Mouse (Mus musculus): ENCODE measurements at regions not wholly inside any gene's neighbourhood (a gene's known extent, or its start where the extent isn't known, plus 50 kb on each side); places are given as distances from the start of the nearest gene placed in this dataset.
"Not testable (repeated sequence)": the region's sequence is repeated elsewhere in the genome, so short reads cannot be mapped to it uniquely, and the experiment has no call there.

DNA sequence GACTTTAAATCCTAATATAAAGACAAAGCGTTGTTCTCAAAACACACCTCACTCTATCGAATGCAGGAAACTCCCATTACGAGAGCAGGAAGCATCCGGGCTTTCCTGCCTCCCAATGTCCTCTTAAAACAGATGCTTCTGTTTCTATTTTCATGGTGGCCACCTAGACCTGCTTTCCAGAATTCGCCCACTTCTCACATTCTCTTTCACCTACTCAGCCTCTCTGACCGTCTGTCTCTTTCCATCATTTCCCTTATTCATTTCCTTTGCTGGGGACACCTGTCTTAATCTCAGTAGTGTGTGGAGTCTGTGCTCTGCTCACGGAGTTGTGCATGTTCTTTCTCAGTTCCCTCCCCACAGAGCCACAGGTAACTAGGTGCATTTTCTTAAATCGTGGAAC lies 240.3 kb downstream of the Fam198b start:
- H3K27ac ChIP-seq (ENCODE audit: insufficient read depth, low read depth, low read length), result no peak overlapping the region
- H3K4me3 ChIP-seq (ENCODE audit: low read depth, low read length), result no peak overlapping the region
- no peaks in the 10 kb centered on the region for H3K36me3 ChIP-seq (ENCODE audit: control insufficient read depth, insufficient read depth, low read length)
- 78% methylated on average over 8 of the region's 8 CpGs for WGBS
- no peaks in the 10 kb centered on the region for H3K27me3 ChIP-seq (ENCODE audit: control insufficient read depth, insufficient read depth, low read length)
- no peak for TF ChIP-seq POLR2A (IDR thresholded peaks at IDR 0.05; ENCODE audit: low read depth, low read length)
- H3K4me1 ChIP-seq (ENCODE audit: control insufficient read depth, insufficient read depth, insufficient read length, low read length), result no peaks in the 10 kb centered on the region

DNA sequence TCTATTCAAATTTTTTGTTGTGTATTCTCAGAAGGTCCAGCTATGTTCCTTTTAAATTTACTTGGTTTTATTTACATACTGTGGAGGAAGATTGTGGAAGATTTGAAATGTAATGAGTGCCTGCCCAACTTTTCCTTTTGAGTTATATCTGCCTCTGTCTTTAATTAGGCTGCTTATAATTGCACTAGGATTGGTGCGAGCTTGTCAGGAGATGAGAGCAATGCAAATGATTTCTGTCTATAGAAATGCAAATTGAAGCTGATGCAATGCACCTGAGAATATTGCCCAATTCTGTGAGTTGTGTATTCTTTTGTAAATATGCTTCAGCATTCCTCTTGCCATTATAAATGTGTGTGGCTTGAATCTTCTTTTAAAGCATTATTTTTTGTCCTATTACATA lies 257.4 kb downstream of the Fam198b start:
- H3K36me3 ChIP-seq (ENCODE audit: control insufficient read depth, insufficient read depth, low read length), result no peaks in the 10 kb centered on the region
- WGBS, result 72% methylated on average over 1 of the region's 1 CpGs
- H3K27me3 ChIP-seq (ENCODE audit: control insufficient read depth, insufficient read depth, low read length), result no peaks in the 10 kb centered on the region
- no peak overlapping the region for H3K4me3 ChIP-seq (ENCODE audit: low read depth, low read length)
- H3K4me1 ChIP-seq (ENCODE audit: control insufficient read depth, insufficient read depth, insufficient read length, low read length), result no peaks in the 10 kb centered on the region
- no peak overlapping the region for H3K27ac ChIP-seq (ENCODE audit: insufficient read depth, low read depth, low read length)
- no peak for TF ChIP-seq POLR2A (IDR thresholded peaks at IDR 0.05; ENCODE audit: low read depth, low read length)
- TF ChIP-seq CTCF (IDR thresholded peaks at IDR 0.05; ENCODE audit: extremely low read depth, insufficient read length, insufficient replicate concordance, low read depth, low read length), result no peak

DNA sequence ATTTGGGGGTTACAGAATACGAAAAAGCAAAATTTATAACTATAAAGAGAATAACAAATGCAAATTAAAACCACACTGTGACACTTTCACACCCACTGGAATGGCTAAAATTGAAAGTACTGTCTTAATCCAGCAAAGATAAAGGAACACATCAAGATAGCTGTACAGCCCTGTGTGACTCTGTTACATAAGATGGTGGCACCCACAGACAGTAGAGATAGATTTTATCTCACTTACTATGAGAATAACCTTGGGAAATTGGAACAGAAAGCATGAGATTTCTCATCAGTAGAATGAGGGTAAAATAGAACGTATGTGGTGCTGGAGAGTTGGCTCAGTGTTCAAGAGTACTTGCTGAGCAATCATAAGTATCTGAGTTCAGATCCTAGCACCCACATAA lies 276.1 kb downstream of the Fam198b start:
- 64% methylated on average over 2 of the region's 2 CpGs for WGBS
- Histone ChIP-seq H3K4me1 (ENCODE audit: control insufficient read depth, insufficient read depth, insufficient read length, low read length) (no peaks in the 10 kb centered on the region), H3K4me3 (ENCODE audit: low read depth, low read length) (no peak overlapping the region), H3K27ac (ENCODE audit: insufficient read depth, low read depth, low read length) (no peak overlapping the region), H3K27me3 (ENCODE audit: control insufficient read depth, insufficient read depth, low read length) (no peaks in the 10 kb centered on the region), H3K36me3 (ENCODE audit: control insufficient read depth, insufficient read depth, low read length) (no peaks in the 10 kb centered on the region)
- TF ChIP-seq POLR2A (IDR thresholded peaks at IDR 0.05; ENCODE audit: low read depth, low read length), result no peak
- TF ChIP-seq CTCF (IDR thresholded peaks at IDR 0.05; ENCODE audit: extremely low read depth, insufficient read length, insufficient replicate concordance, low read depth, low read length), result no peak

GRCm38 (mm10) chr3:80181749-80182148 lies 297.4 kb downstream of the Fam198b start:
- TF ChIP-seq POLR2A (IDR thresholded peaks at IDR 0.05; ENCODE audit: low read depth, low read length) (no peak), CTCF (IDR thresholded peaks at IDR 0.05; ENCODE audit: extremely low read depth, insufficient read length, insufficient replicate concordance, low read depth, low read length) (no peak)

DNA sequence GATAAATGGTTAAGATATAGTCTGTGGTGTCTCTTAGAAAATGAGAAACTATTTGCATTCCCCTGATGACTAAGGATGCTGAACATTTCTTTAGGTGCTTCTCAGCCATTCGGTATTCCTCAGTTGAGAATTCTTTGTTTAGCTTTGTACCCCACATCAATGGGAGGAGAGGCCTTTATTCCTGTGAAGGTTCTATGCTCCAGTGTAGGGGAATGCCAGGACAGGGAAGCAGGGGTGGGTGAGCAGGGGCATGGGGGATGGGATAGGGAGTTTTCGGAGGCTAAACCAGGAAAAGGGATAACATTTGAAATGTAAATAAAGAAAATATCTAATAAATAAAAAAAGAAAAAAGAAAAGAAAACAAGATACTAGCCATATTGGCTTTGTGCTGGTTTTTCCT lies 297.8 kb downstream of the Fam198b start:
- H3K4me3 ChIP-seq (ENCODE audit: low read depth, low read length); H3K27ac ChIP-seq (ENCODE audit: insufficient read depth, low read depth, low read length); H3K36me3 ChIP-seq (ENCODE audit: control insufficient read depth, insufficient read depth, low read length); H3K27me3 ChIP-seq (ENCODE audit: control insufficient read depth, insufficient read depth, low read length); H3K4me1 ChIP-seq (ENCODE audit: control insufficient read depth, insufficient read depth, insufficient read length, low read length): not testable (repeated sequence)
- WGBS, result 71% methylated on average over 2 of the region's 2 CpGs

More at GRCm38 (mm10) chr3:80181749-80182148, 297.4 kb downstream of the Fam198b start:
- no peak overlapping the region for H3K27ac ChIP-seq (ENCODE audit: insufficient read depth, low read depth, low read length)
- no peaks in the 10 kb centered on the region for H3K4me1 ChIP-seq (ENCODE audit: control insufficient read depth, insufficient read depth, insufficient read length, low read length)
- H3K36me3 ChIP-seq (ENCODE audit: control insufficient read depth, insufficient read depth, low read length), result no peaks in the 10 kb centered on the region
- H3K27me3 ChIP-seq (ENCODE audit: control insufficient read depth, insufficient read depth, low read length), result no peaks in the 10 kb centered on the region
- no peak overlapping the region for H3K4me3 ChIP-seq (ENCODE audit: low read depth, low read length)
- 61% methylated on average over 2 of the region's 2 CpGs for WGBS

GRCm38 (mm10) chr3:80187406-80187805 lies 303.1 kb downstream of the Fam198b start:
- Histone ChIP-seq H3K36me3 (ENCODE audit: control insufficient read depth, insufficient read depth, low read length) (no peaks in the 10 kb centered on the region), H3K4me3 (ENCODE audit: low read depth, low read length) (no peak overlapping the region), H3K27me3 (ENCODE audit: control insufficient read depth, insufficient read depth, low read length) (no peaks in the 10 kb centered on the region), H3K27ac (ENCODE audit: insufficient read depth, low read depth, low read length) (no peak overlapping the region), H3K4me1 (ENCODE audit: control insufficient read depth, insufficient read depth, insufficient read length, low read length) (no peaks in the 10 kb centered on the region)
- TF ChIP-seq CTCF (IDR thresholded peaks at IDR 0.05; ENCODE audit: extremely low read depth, insufficient read length, insufficient replicate concordance, low read depth, low read length) (no peak), POLR2A (IDR thresholded peaks at IDR 0.05; ENCODE audit: low read depth, low read length) (no peak)
- WGBS, result 79% methylated on average over 5 of the region's 5 CpGs

DNA sequence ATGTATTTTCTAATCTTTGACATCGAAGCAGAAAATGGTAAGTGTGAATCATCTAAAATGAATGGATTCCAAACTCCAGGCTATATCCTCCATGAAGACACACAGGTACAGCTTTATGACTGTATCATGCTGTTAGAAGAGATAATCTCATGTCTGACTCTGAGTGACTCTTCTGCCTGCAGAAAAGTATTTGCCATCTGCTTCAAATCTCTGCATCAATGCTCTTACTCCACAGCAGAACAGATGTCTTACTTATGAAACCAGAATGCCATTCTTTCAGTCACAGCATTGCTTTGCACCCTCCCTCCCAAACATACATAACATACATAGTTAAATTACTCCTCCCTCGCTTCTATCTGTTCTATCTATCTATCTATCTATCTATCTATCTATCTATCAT lies 316.6 kb downstream of the Fam198b start:
- no peaks in the 10 kb centered on the region for H3K27me3 ChIP-seq (ENCODE audit: control insufficient read depth, insufficient read depth, low read length)
- no peak for TF ChIP-seq CTCF (IDR thresholded peaks at IDR 0.05; ENCODE audit: extremely low read depth, insufficient read length, insufficient replicate concordance, low read depth, low read length)
- TF ChIP-seq POLR2A (IDR thresholded peaks at IDR 0.05; ENCODE audit: low read depth, low read length), result no peak
- H3K36me3 ChIP-seq (ENCODE audit: control insufficient read depth, insufficient read depth, low read length), result no peaks in the 10 kb centered on the region
- no peak overlapping the region for H3K27ac ChIP-seq (ENCODE audit: insufficient read depth, low read depth, low read length)
- H3K4me1 ChIP-seq (ENCODE audit: control insufficient read depth, insufficient read depth, insufficient read length, low read length), result no peaks in the 10 kb centered on the region
- no peak overlapping the region for H3K4me3 ChIP-seq (ENCODE audit: low read depth, low read length)
- 60% methylated on average over 2 of the region's 2 CpGs for WGBS

- no peaks in the 10 kb centered on the region for H3K27me3 ChIP-seq (ENCODE audit: control insufficient read depth, insufficient read depth, low read length)
- no peak for TF ChIP-seq CTCF (IDR thresholded peaks at IDR 0.05; ENCODE audit: extremely low read depth, insufficient read length, insufficient replicate concordance, low read depth, low read length)
- no peak for TF ChIP-seq POLR2A (IDR thresholded peaks at IDR 0.05; ENCODE audit: low read depth, low read length)
- WGBS, result 74% methylated on average over 1 of the region's 1 CpGs
- H3K27ac ChIP-seq (ENCODE audit: insufficient read depth, low read depth, low read length), result no peak overlapping the region
- no peaks in the 10 kb centered on the region for H3K36me3 ChIP-seq (ENCODE audit: control insufficient read depth, insufficient read depth, low read length)
- no peak overlapping the region for H3K4me3 ChIP-seq (ENCODE audit: low read depth, low read length)
- H3K4me1 ChIP-seq (ENCODE audit: control insufficient read depth, insufficient read depth, insufficient read length, low read length), result no peaks in the 10 kb centered on the region
These were observed 320.5 kb downstream of the Fam198b start for GRCm38 (mm10) chr3:80204821-80205220.

Measured in small intestine, adult 2 months (tissue).